Mouse (Mus musculus): ENCODE measurements at regions not wholly inside any gene's neighbourhood (a gene's known extent, or its start where the extent isn't known, plus 50 kb on each side); places are given as distances from the start of the nearest gene placed in this dataset.

GRCm38 (mm10) chr3:148422720-148423119, 567.6 kb downstream of the Adgrl2 start:
- TF ChIP-seq POLR2A (IDR thresholded peaks at IDR 0.05; ENCODE audit: insufficient read depth, low read length), result no peak
- TF ChIP-seq CTCF (IDR thresholded peaks at IDR 0.05; ENCODE audit: low read depth, low read length), result no peak

Data from ES-Bruce4 (cell line).